Mouse (Mus musculus) left cerebral cortex, adult 2 months (tissue): Measurements from ENCODE around the gene Jph2. TPM values are rescaled to one million over a fixed set of nuclear protein-coding genes. Genes with fewer than 3 reads are reported as not detected.

Experiments
- DNase-seq, 2 experiments: peaks; one replicate each; pipeline ENCODE4 v3.0.0; 2021 to 2022; ENCODE audit warnings: low spot score in 2 of 2, mixed read lengths in 1 of 2; ENCODE audit errors: extremely low spot score in 1 of 2
- H3K27ac ChIP-seq: fragments of 200-600 bp; 2 replicates; pipeline ENCODE4 v1.8.1; 2022
- H3K4me3 ChIP-seq: fragments of 200-600 bp; 2 replicates; pipeline ENCODE4 v1.8.1; 2022
- CTCF ChIP-seq: fragments of 200-600 bp; IDR thresholded peaks from 2 replicates; pipeline ENCODE4 v1.8.1; 2022; ENCODE audit warnings: antibody characterized with exemption, mild to moderate bottlenecking, moderate library complexity
- intact Hi-C: fragments of 180-260 bp; cut with DNase I; formaldehyde crosslinking; loops from one replicate; pipeline ENCODE4 v1.15.1; 2025
- total RNA-seq, 2 experiments: library from RNA; stranded (reverse); gene quantifications; 2 replicates each; pipeline ENCODE4 v1.2.3; 2021

Jph2 gene
- total RNA-seq, 2 experiments from 2014 or later: 0.63 to 0.81 TPM

- intact Hi-C loops: loop anchor here (1.0 to 5.0 kb wide), 3 partner anchors 229 to 408 kb away; no protein-coding TSS in a partner anchor
- peak; percentile 92 for TF ChIP-seq CTCF
- Histone ChIP-seq H3K4me3 (no peak overlapping the region), H3K27ac (no peak overlapping the region)
- peak; percentile 45 to 52 for DNase-seq
These were observed 67.1 kb downstream of the Jph2 start for GRCm38 (mm10) chr2:163330742-163331141.

- H3K4me3 ChIP-seq: no peak overlapping the region
- intact Hi-C loops: no loop called here
- DNase-seq: no peak
- no peak for TF ChIP-seq CTCF
- no peak overlapping the region for H3K27ac ChIP-seq
These were observed 74.6 kb downstream of the Jph2 start for GRCm38 (mm10) chr2:163323163-163323562.

- Histone ChIP-seq H3K4me3 (no peak overlapping the region), H3K27ac (no peak overlapping the region)
- no peak for DNase-seq
- intact Hi-C loops: no loop called here
- TF ChIP-seq CTCF: peak; percentile 26
These were observed 79.0 kb downstream of the Jph2 start for GRCm38 (mm10) chr2:163318777-163319176.

GRCm38 (mm10) chr2:163317281-163317680 is 80.5 kb downstream of the Jph2 start:
- no peak for DNase-seq
- intact Hi-C loops: no loop called here
- no peak overlapping the region for H3K27ac ChIP-seq
- no peak overlapping the region for H3K4me3 ChIP-seq
- TF ChIP-seq CTCF: no peak

- no peak overlapping the region for H3K27ac ChIP-seq
- H3K4me3 ChIP-seq: no peak overlapping the region
- TF ChIP-seq CTCF: peak; percentile 22
- DNase-seq: no peak
- intact Hi-C loops: no loop called here
These were observed 87.6 kb downstream of the Jph2 start for GRCm38 (mm10) chr2:163310163-163310688.

DNA sequence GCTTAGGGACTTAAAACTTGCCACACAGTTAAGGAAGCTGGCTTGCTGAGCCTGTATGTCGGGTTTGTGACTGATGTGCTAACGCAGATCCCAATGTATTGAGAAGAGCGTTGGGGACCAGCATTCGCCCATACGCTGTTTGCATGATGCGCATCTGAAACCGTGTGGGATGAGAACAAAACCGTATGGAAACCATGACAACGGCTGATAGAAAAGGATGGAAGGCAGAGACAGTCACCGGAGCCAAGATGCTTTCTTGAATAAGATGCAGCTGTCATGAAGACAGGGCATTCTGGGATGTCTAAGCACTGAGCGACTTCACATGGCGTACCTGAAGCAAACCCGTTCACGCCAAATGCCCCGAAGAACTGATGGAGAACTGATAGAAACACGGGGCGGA is 88.4 kb downstream of the Jph2 start:
- intact Hi-C loops: loop anchor here (5.0 kb wide), 1 partner anchor 102 kb away; no protein-coding TSS in a partner anchor
- Histone ChIP-seq H3K4me3 (peak overlapping the region; percentile 9; the same call in 1 of the 2 replicates), H3K27ac (peak overlapping the region; percentile 26; the same call in 1 of the 2 replicates)
- peak; percentile 26 to 30 for DNase-seq
- no peak for TF ChIP-seq CTCF

GRCm38 (mm10) chr2:163303037-163303436 is 94.8 kb downstream of the Jph2 start:
- Histone ChIP-seq H3K27ac (no peak overlapping the region), H3K4me3 (no peak overlapping the region)
- intact Hi-C loops: no loop called here
- TF ChIP-seq CTCF: no peak
- DNase-seq: no peak

DNA sequence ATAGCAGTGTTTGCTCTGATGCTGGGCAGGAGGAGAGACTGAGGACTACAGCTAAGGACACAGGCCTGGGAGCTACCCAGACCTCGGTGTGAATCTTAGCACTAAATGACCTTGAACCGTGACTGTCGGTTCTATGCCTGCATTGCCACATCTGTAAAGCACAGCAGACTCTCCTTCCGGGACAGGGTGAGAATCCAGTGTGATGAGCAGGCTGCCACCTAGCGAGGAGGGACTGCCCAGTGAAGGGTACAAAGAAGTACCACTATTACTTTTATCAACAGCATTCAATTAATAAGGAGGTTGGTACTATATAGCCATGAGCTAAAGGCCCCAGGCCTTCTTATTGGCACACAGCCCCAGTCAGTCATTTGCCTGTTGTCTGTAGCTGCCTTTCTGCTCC is 96.2 kb downstream of the Jph2 start:
- Histone ChIP-seq H3K4me3 (no peak overlapping the region), H3K27ac (no peak overlapping the region)
- TF ChIP-seq CTCF: no peak
- intact Hi-C loops: no loop called here
- DNase-seq: no peak

DNA sequence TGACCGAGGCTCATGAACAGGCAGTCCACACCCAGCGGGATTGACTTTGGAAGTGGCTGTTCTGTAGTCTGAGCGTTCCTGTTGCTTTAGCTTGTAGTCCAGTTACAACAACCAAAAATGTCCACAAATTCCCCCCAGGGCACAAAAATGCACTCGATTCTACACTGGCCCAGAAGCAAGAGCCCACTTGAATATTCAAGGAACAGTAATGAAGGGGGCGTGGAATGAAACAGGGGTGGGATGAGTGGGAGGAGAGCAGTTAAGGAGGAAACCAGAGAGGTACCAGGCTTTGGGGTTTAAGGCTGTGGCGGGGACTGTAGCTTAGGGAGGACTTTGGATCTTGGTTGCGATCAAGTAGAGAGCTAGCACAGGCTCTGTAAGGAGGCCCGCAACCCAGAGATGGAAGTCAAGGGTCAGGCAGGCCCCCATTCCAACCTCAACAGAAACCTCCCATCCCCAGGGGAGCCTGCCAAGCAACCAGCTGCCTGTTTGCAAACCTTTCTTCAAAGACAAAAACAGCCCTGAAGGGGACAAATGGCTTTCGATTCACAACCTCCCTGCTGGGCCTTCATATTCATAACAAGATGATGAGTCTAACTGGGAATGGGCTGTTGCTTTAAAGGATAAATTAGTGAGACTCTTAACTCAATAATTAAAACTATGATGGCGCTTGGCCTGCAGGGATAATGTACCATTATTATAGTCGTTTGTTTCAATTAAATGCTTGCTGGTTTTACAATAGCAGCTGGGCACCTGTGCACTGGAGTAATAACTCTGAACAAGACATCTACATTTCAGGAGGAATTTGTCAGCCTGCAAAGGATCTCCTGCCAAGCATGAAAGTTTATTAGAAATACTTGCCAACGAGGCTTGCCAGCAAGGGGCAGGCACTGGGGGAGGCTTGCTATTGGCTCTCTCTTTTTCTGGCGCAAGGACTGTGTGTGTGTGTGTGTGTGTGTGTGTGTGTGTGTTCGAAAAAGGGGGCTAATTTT is 97.4 kb downstream of the Jph2 start:
- intact Hi-C loops: no loop called here
- no peak for DNase-seq

DNA sequence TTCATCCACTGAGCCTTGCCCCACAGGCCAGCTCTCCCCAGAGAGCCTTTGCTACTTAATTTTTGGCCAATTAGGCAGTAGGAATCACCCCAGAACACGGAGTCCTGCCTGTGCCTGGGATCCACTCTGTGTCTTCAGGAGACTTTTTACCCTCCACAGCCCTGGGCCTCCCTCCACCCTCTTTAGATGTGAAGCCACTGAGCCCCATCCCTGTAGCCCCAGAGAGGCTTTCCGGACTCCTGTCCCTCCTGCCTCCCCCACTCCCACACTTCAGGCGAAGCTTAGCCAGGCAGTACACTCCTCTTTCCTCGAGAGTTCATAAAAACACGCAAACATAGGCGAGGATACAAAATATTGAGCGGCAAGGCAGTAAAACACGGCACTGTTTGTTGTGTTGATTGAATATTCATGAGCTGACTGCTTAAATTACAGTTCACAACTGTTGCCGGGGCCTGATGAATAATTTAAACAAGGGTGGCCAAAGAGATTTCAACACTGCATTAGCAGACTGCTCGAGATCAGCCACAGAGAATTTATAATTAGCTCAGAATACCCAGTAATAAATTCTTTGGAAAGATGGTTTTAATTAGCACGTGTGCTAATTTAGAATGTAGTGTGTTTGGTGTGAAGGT is 100.7 kb downstream of the Jph2 start:
- intact Hi-C loops: no loop called here
- no peak for TF ChIP-seq CTCF
- no peak for DNase-seq
- no peak overlapping the region for H3K27ac ChIP-seq
- no peak overlapping the region for H3K4me3 ChIP-seq

More for the DNA sequence above, 97.4 kb downstream of the Jph2 start:
- Histone ChIP-seq H3K4me3 (no peak overlapping the region), H3K27ac (no peak overlapping the region)
- no peak for TF ChIP-seq CTCF

DNA sequence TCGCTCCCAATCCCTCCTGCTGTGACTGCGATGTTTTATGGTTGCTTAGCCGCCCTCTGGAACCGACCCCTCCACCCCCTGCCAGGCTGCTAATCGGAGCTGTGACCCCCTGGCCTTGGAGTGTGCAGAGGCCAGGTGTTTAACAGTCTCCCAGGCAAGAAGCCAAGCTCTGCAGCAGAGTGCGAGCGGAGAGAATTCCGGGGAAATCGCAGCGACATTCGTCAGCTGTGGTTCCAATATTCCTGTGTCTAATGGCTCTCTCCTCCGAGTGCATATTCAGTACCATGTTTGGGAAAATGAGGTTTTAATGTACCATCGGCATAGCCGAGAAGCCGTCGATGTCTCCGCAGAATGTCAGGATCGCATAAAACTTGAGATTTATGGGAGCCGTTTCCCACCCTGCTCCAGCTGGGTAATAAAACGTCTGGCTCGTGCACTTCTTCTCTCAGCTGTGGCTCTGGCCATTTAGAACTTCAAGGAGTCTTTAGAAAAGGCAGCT is 108.9 kb downstream of the Jph2 start:
- no peak for TF ChIP-seq CTCF
- Histone ChIP-seq H3K27ac (no peak overlapping the region), H3K4me3 (no peak overlapping the region)
- intact Hi-C loops: no loop called here
- no peak for DNase-seq

Other genes with a start within 250 kb of the Jph2 start
- gene Tox2, start 194.9 kb downstream of the Jph2 start, total RNA-seq: 10 to 100 TPM; 27.8 to 28.4 TPM
- 10 to 100 TPM; 20.7 to 23.8 TPM for gene Oser1, start 26.7 kb upstream of the Jph2 start, total RNA-seq
- gene Gdap1l1, start 40.5 kb upstream of the Jph2 start, total RNA-seq: 10 to 100 TPM; 67.7 to 70.7 TPM
- 10 to 100 TPM; 19.2 to 20.2 TPM for gene Fitm2, start 74.6 kb upstream of the Jph2 start, total RNA-seq
- gene R3hdml, start 94.3 kb upstream of the Jph2 start, total RNA-seq: not detected
- not detected for gene Hnf4a, start 108.8 kb upstream of the Jph2 start, total RNA-seq
- 10 to 100 TPM; 69.9 to 81.2 TPM for gene Ttpal, start 204.3 kb upstream of the Jph2 start, total RNA-seq
- 100 to 1,000 TPM; 213 to 234 TPM for gene Serinc3, start 247.1 kb upstream of the Jph2 start, total RNA-seq